Mouse (Mus musculus) layer of hippocampus, adult 9-10 months (tissue): ENCODE results near the gene Rps16.

Experiments used
- DNase-seq: peaks from one replicate; pipeline ENCODE4 v3.0.0; 2022; ENCODE audit warnings: low spot score

Gene Rps16

GRCm38 (mm10) chr7:28350155-28350883, at the start of gene Rps16:
TSS of gene Rps16 (plus strand) at chr7:28350652.
- DNase-seq = peak; percentile 88

- DNase-seq = no peak
These were observed 48.6 kb upstream of the Rps16 start, which contains the start of gene Dll3 for GRCm38 (mm10) chr7:28301616-28302433. TSS of gene Dll3 (minus strand) at chr7:28302238.

DNA sequence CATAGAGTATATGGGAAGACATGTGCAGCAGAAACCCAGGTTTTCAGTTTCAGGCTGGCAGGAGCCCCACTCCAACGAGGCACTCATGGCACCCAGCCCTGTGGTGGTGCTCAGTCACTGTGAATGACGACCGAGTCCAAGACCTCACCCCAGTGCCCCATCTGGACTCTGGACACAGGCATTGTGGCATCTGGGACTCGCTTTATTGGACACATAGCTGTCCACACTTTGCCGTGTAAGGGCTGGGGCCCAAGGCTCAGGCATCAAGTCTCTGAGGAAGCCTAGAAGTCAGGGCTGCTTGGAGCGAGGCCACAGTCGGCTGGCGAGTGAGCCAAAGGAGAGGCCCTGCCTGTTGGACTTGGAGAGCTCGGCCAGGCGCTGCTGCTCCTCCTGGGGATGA, 44.8 kb upstream of the Rps16 start:
- DNase-seq = no peak

DNA sequence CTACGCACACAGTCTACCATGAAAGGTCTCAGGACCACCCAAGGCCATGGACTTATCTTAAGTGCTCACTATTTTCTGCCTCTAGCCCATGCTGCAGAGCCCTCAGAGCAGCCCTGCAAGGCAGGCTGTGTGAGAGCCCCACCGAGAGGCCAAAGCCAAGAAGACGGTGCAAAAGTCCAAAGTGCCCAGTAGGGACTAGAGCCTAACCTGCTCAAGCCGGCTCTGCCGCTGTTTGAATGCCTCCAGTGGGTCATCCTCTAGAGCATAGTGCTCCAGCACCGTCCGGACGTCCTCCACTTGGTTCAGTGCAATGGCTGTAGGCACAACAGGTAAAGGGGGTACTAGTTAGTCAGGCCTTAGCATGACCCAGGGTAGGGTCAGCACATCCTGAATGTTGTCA, 44.2 kb upstream of the Rps16 start:
- no peak for DNase-seq

- DNase-seq = no peak
These were observed 40.7 kb upstream of the Rps16 start for GRCm38 (mm10) chr7:28309737-28310136.

GRCm38 (mm10) chr7:28311151-28311925, 39.1 kb upstream of the Rps16 start:
- DNase-seq = no peak

DNA sequence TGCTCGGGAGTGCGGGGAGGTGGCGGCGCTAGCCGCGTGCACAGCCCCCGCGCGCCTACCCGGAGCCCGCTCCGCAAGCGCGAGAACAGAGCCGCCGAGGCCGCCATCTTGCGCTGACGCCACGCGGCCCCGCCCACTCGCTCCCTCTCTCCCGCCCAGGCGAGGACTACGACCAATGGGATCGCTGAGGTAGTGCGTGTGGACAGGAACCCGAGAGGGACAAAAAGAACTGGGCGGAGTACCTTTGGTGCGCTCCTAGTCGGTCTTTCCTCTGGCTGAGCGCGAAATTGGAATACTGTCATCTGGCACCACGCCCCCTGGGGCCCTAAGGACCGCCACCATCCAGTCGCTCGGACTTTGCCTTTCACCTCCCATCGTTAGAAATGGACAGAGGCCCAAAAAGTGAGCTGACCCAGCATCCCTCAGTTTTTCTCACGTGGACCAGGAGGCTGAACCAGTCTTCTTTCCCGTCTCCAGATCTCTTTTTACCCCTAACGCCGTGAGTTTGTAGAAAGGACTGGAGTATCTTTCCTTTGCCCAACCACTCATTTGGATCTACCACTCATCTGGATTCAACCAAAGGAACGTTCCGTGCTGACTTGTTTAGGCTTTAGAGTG, 38.4 kb upstream of the Rps16 start, which contains the start of gene Timm50:
TSS of gene Timm50 (minus strand) at position 147 of the 618 bp plus-strand sequence.
- DNase-seq = peak; percentile 94

GRCm38 (mm10) chr7:28318036-28318435, 32.4 kb upstream of the Rps16 start:
- DNase-seq = no peak

DNA sequence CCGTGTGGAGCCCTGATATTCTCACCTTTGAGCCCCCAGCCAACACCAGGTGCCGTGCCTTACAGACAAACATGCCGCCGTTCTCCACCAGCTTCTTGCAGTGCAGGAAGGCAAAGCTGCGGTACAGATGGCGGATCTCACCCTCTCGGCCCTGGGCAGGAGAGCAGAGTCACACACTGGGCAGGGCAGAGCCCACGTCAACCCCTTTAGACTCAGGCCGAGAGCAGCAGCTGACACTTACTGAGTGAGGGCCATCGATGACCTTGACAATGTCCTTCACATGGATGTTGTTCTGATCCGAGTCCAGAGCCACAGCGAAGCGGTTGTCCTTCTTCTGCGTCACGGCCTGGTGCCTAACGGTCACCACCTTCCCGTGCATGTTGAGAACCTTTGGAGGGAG, 31.7 kb upstream of the Rps16 start:
- DNase-seq = no peak

GRCm38 (mm10) chr7:28321974-28322720, 28.3 kb upstream of the Rps16 start:
- no peak for DNase-seq

- no peak for DNase-seq
These were observed 25.2 kb upstream of the Rps16 start for GRCm38 (mm10) chr7:28325293-28325692.

- no peak for DNase-seq
These were observed 24.0 kb upstream of the Rps16 start for GRCm38 (mm10) chr7:28326457-28326856.

DNA sequence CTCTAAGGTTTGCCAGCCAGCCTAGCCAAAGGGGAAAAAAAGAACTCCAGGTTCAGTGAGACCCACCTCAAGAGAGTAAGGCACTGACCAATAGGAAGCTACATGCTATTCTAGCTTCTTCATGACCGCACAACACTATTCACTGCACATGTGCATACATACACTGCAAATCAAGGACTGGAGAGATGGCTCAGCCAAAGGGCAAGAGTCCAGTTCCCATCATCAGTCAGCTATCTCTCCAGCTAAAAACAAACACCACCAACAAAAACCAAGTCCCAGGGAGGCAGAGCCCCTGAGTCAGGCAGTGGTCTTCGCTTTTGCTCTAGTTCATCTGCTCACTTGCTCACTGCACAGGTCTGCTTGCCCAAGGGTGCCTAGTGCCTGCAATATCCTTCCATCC, 22.2 kb upstream of the Rps16 start:
- DNase-seq = no peak

DNA sequence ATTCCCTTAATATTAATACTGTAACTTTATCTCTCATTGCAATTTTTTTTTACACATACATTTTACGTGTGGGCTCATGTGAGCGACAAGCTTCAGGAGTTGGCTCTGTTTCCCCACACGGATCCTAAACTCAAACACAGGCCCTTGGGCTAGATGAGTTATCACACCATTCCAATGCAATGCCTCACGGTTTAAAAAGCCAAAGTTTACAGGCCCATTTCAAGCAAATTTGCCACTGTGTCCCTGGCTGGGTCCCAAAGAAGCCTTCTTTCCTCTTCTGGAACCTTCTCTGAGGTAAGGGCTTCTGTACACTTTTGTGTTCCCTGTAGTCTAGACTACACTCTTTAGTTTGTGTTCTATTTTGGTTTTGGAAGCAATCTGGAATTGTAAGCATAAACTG, 15.9 kb upstream of the Rps16 start:
- DNase-seq = no peak

GRCm38 (mm10) chr7:28335471-28335870, 15.0 kb upstream of the Rps16 start:
- DNase-seq = no peak

DNA sequence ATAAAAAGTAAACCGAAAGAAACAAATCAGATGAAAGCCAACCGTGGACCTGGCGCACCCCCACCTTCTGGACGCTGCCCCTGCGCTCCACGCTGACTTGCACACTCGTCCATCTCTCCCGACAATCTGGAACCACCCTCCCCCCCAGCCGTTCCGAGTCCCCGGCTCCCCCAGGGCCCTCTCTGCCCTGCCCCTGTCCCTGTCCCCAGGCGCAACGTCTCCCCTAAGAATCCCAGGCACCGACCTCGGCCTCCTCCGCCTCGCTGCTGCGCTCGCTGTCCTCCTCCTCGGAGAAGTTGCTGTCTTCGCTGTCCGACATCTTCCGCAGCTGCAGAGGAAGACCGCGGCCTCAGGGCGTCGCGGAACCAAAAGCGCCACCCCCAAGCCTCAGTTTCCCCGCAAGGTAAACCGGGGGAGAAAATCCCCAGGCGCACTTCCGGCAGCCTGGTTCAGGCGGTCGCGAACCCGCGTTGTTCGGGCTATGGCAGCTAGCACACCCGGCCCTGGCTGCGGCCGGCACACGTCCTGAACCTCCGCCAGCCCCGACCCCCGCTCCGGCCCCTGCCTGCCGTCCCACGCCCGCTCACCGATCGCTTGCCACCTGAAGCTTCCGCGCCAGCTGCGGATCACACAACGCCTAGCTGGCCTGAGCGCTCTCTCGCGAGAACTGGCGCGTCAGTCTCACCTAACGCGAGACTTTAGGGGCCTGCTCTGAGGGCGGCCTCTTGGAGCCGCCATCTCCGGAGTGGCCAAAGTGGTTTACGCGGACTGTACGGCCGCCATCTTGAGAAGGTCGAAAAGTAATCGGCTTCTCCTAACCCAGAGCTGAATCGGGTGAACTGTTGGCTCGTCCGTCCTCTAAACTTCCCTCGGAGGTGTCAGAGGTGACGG, 12.1 kb upstream of the Rps16 start, which contains the start of gene Supt5:
TSS of gene Supt5 (minus strand) at position 639 of the 891 bp plus-strand sequence.
- DNase-seq = peak; percentile 90

DNA sequence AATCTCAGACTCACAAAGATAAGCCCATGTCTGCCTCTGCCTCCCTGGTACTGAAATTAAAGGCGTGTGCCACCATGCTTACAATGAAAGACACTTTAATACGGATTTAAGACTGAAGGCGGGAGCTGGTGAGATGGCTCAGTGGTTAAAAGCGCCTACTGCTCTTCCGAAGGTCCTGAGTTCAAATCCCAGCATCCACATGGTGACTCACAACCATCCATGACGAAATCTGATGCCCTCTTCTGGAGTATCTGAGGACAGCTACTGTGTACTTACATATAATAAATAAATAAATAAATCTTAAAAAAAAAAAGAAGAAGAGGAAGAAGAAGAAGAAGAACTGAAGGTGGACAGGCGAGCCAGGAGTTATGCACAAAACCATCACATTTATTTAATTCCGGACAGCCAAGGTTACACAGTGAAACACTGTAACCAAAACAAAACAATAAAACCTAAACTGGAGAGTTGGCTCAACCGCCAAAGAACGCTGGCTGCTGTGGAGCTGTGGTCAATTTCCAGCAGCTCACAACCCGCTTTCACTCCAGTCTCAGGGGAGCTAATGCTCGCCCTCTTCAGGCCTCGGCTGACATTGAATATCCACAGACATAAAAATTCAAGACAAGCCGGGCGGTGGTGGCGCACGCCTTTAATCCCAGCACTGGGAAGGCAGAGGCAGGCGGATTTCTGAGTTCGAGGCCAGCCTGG, 11.1 kb upstream of the Rps16 start:
- no peak for DNase-seq

DNA sequence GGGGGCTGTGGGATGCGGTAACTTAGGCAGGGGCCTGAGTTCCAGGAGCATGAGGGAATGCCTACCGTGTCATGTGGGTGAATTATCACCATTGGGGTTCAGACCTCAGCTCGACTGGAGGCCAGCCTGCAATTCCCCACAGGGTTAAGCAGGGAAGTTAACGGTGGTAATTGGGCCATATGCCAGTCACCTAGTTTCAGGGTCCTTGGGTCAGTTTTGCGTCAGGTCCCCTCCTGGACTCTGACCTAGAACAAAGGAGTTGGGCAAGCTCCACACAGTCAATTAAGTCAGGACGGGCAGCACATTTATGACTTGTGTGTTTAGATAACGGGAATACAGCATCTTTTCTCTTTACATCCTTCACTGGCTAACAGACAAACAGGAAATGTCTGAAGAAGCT, 9.1 kb upstream of the Rps16 start:
- no peak for DNase-seq

DNA sequence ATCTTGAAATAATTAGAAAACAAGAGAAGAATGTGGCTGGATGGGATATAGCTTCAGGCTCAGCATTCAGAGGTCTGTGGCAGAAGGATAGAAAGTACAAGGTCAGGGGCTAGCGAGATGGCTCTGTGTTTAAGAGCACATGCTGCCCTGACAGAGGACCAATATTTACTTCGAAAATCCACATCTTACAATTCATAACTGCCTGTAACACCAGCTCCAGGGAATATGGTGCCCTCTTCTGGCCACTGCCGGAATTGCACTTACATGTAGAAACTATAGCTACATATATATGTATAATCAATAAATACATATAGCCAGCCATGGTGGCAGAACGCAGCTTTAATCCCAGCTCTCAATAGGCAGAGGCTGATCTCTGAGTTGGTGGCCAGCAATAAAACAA, 5.8 kb upstream of the Rps16 start:
- DNase-seq = no peak

DNA sequence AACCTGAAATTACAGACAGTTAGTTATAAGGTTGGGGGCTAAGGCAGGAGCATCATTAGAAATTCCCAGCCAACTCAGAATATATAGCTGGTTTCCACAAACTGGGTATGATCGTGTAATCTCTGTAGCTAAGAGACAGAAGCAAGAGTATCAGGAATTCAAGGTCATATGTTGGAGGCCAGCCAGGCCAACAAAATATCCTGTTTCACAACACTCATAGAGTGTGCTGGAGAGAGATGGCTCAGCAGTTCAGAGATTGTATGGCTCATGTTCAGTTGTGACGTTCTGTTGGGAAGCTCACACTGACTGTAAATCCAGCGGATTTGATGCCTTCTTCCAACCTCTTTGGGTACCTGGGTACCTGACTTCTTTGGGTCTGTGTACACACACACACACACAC, 2.7 kb upstream of the Rps16 start:
- DNase-seq = no peak
